Mouse (Mus musculus) MN1 (cell line): ENCODE results near the gene Efemp1.

Source experiments
- DNase-seq: peaks from one replicate; pipeline ENCODE4 v3.0.0-alpha.2; 2016; ENCODE audit warnings: low spot score

Gene Efemp1

GRCm38 (mm10) chr11:28853102-28853800 is at the start of gene Efemp1:
TSS of gene Efemp1 (plus strand) at chr11:28853204.
- DNase-seq: no peak

- DNase-seq: no peak
These were observed 44.3 kb upstream of the Efemp1 start for GRCm38 (mm10) chr11:28808685-28809084.

GRCm38 (mm10) chr11:28811874-28812273 is 41.1 kb upstream of the Efemp1 start:
- no peak for DNase-seq

- DNase-seq: no peak
These were observed 40.4 kb upstream of the Efemp1 start for GRCm38 (mm10) chr11:28812564-28812963.

GRCm38 (mm10) chr11:28817405-28817804 is 35.6 kb upstream of the Efemp1 start:
- DNase-seq: no peak

GRCm38 (mm10) chr11:28826950-28827349 is 26.1 kb upstream of the Efemp1 start:
- no peak for DNase-seq

- DNase-seq: no peak
These were observed 19.2 kb upstream of the Efemp1 start for GRCm38 (mm10) chr11:28833809-28834208.

GRCm38 (mm10) chr11:28835141-28835540 is 17.9 kb upstream of the Efemp1 start:
- DNase-seq: no peak

- DNase-seq: no peak
These were observed 3.2 kb upstream of the Efemp1 start for GRCm38 (mm10) chr11:28849841-28850240.

GRCm38 (mm10) chr11:28851645-28852044 is 1.4 kb upstream of the Efemp1 start:
- no peak for DNase-seq

GRCm38 (mm10) chr11:28852361-28852919 is 564 bp upstream of the Efemp1 start:
- no peak for DNase-seq

GRCm38 (mm10) chr11:28859125-28859524 is 6.1 kb downstream of the Efemp1 start:
- no peak for DNase-seq

GRCm38 (mm10) chr11:28869129-28869528 is 16.1 kb downstream of the Efemp1 start:
- DNase-seq: no peak

- no peak for DNase-seq
These were observed 28.5 kb downstream of the Efemp1 start for GRCm38 (mm10) chr11:28881381-28881976.

- DNase-seq: no peak
These were observed 30.1 kb downstream of the Efemp1 start for GRCm38 (mm10) chr11:28883106-28883505.

- DNase-seq: no peak
These were observed 36.5 kb downstream of the Efemp1 start for GRCm38 (mm10) chr11:28889538-28889937.

GRCm38 (mm10) chr11:28891515-28891914 is 38.5 kb downstream of the Efemp1 start:
- no peak for DNase-seq

- DNase-seq: no peak
These were observed 46.4 kb downstream of the Efemp1 start for GRCm38 (mm10) chr11:28899420-28899819.

- DNase-seq: no peak
These were observed 51.6 kb downstream of the Efemp1 start for GRCm38 (mm10) chr11:28904596-28904995.

GRCm38 (mm10) chr11:28906288-28906687 is 53.3 kb downstream of the Efemp1 start:
- no peak for DNase-seq

- DNase-seq: no peak
These were observed 56.0 kb downstream of the Efemp1 start for GRCm38 (mm10) chr11:28908908-28909545.

- DNase-seq: no peak
These were observed 59.6 kb downstream of the Efemp1 start for GRCm38 (mm10) chr11:28912469-28913138.
